Mouse (Mus musculus) forebrain, postnatal 0 days (tissue): Measurements from ENCODE around the gene Apbb1ip. TPM values are rescaled to one million over a fixed set of nuclear protein-coding genes. Genes with fewer than 3 reads are reported as not detected.

Experiments
- ATAC-seq: fragments of 200-750 bp; cut with Nextera tagmentation; 2 replicates; pipeline ENCODE4 v1.8.0; 2017; ENCODE audit warnings: mild to moderate bottlenecking, moderate library complexity
- DNase-seq: peaks from one replicate; pipeline ENCODE4 v3.0.0-alpha.2; 2015
- H3K27ac ChIP-seq: fragments of 300-500 bp; sonication (generic); 2 replicates; pipeline ENCODE4 v1.5.1; 2014; ENCODE audit warnings: low read depth, mild to moderate bottlenecking, antibody characterized with exemption, low read length, moderate library complexity, mixed read lengths
- H3K27me3 ChIP-seq: fragments of 300-500 bp; sonication (generic); 2 replicates; pipeline ENCODE4 v1.6.1; 2014; ENCODE audit warnings: mild to moderate bottlenecking, low read length, mixed read lengths; ENCODE audit not compliant: insufficient read depth
- H3K36me3 ChIP-seq: fragments of 300-500 bp; sonication (generic); 2 replicates; pipeline ENCODE4 v1.6.1; 2014; ENCODE audit warnings: mild to moderate bottlenecking, moderate library complexity; ENCODE audit not compliant: insufficient read depth
- H3K4me1 ChIP-seq: fragments of 300-500 bp; sonication (generic); 2 replicates; pipeline ENCODE4 v1.6.1; 2014; ENCODE audit warnings: antibody characterized with exemption; ENCODE audit not compliant: insufficient read depth
- H3K4me2 ChIP-seq: fragments of 300-500 bp; sonication (generic); 2 replicates; pipeline ENCODE4 v1.6.1; 2014; ENCODE audit warnings: low read depth, mild to moderate bottlenecking, moderate library complexity
- H3K4me3 ChIP-seq: fragments of 300-500 bp; sonication (generic); 2 replicates; pipeline ENCODE4 v1.5.1; 2014; ENCODE audit warnings: low read depth, low read length, mixed read lengths
- H3K9ac ChIP-seq: fragments of 300-500 bp; sonication (generic); 2 replicates; pipeline ENCODE4 v1.6.1; 2014; ENCODE audit warnings: mild to moderate bottlenecking
- H3K9me3 ChIP-seq: fragments of 300-500 bp; sonication (generic); 2 replicates; pipeline ENCODE4 v1.6.1; 2016; ENCODE audit warnings: low read length
- CTCF ChIP-seq: sonication (generic); IDR thresholded peaks from 2 replicates; pipeline ENCODE4 v1.5.1; 2016; ENCODE audit warnings: antibody characterized with exemption, control low read depth, low read depth
- WGBS: fragments of 180-500 bp; shearing (Covaris S2); extraction: QIAGEN DNeasy Blood & Tissue Kit; methylation state at CpG from one replicate; pipeline ENCODE4 v1.1.7; 2014; 5-methylcytosine and 5-hydroxymethylcytosine counted together
- polyA plus RNA-seq: library from polyadenylated mRNA; unstranded; fragments of >200 nt; fragmentation: Nextera tagmentation; extraction: Ambion mirVana; gene quantifications from 2 replicates; pipeline ENCODE4 v1.2.1, GENCODE M21; 2015
- total RNA-seq: library from RNA; depleted of rRNA; stranded (reverse); fragments of >200 nt; gene quantifications from 2 replicates; pipeline ENCODE4 v1.2.3, GENCODE M21; 2014

The Apbb1ip gene
- total and polyA plus RNA-seq, 2 experiments from 2014 or later = 0.19 to 1.6 TPM

DNA sequence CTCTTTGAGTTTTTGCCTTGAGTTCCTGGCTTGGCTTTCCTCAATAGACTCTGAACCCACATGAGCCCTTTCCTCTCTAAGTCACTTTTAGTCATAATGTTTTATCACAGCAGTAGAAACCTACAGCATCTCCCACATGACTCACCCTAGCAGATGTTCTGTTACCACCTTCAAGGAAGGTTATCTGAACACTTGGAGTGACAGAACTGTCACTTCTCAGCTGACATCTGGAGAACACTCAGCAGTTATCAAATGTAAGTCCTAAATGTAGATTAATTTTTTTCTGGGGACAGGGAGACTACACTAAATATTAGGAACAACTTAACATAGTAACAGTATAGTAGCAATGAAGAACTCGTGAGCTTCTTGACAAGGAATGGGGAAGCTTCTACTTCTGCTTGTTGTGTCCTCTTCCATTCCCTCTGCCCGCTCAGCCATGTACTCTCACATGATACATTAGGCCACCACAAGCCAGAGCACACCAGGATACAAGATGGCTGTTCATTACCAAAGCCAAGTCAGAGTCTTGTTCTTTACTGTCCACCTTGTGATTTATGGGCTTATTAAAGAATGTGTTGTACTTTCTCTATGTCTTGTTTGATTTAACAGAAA lies 25.6 kb downstream of the Apbb1ip start:
- H3K4me3 ChIP-seq = no peak overlapping the region
- H3K4me2 ChIP-seq = no peak overlapping the region
- WGBS = 85% methylated on average over 2 of the region's 2 CpGs
- TF ChIP-seq CTCF = no peak
- DNase-seq (no peak), ATAC-seq (no peak)
- no peak overlapping the region for H3K9ac ChIP-seq
- H3K27ac ChIP-seq = no peak overlapping the region
- no peaks in the 10 kb centered on the region for H3K4me1 ChIP-seq
- H3K27me3 ChIP-seq = no peaks in the 10 kb centered on the region
- no peaks in the 10 kb centered on the region for H3K9me3 ChIP-seq
- H3K36me3 ChIP-seq = no peaks in the 10 kb centered on the region

DNA sequence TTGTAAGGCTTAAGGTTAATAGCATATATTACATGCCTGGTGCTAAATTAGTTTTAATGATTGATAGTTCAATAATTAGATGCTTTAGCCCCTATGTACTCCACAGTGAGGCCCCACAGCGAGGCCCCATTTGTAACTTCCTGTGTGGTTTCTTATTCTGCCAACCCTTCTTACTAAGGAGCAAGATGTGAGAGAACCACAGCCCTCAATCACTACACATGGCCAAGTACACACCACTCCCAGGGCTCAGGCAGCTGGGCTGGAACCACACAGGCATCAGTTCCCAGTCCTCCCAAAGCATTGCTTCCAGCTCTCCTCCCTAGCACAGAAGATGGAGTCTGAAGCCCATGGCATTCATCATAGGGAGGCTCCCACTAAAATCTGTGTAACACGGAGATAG lies 31.7 kb downstream of the Apbb1ip start:
- no peaks in the 10 kb centered on the region for H3K27me3 ChIP-seq
- 83% methylated on average over 2 of the region's 2 CpGs for WGBS

DNA sequence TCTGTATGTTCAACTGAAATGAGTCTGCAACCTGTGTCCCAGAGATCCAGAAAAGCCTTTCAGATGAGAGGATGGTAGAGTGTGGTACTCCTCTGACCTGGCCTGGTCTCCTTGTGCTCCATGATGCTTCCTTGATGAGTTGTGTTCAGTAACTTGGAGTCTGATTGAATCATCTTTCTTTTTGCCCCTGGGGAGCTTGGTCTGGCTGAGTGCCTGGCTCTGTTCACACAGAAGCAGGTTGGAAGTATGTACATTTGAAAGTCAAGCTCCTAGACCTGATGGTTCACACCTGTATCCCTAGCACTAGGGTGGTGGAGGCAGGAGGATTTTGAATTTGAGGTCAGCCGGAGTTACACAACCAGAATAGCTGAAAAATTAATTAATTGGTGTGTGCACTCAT lies 32.7 kb downstream of the Apbb1ip start:
- H3K27me3 ChIP-seq = no peaks in the 10 kb centered on the region
- no peak for TF ChIP-seq CTCF

More for the DNA sequence above, 31.7 kb downstream of the Apbb1ip start:
- Histone ChIP-seq H3K4me2 (no peak overlapping the region), H3K4me3 (no peak overlapping the region), H3K4me1 (no peaks in the 10 kb centered on the region), H3K9ac (no peak overlapping the region), H3K36me3 (no peaks in the 10 kb centered on the region), H3K9me3 (no peaks in the 10 kb centered on the region), H3K27ac (no peak overlapping the region)
- ATAC-seq (no peak), DNase-seq (no peak)
- TF ChIP-seq CTCF = no peak

DNA sequence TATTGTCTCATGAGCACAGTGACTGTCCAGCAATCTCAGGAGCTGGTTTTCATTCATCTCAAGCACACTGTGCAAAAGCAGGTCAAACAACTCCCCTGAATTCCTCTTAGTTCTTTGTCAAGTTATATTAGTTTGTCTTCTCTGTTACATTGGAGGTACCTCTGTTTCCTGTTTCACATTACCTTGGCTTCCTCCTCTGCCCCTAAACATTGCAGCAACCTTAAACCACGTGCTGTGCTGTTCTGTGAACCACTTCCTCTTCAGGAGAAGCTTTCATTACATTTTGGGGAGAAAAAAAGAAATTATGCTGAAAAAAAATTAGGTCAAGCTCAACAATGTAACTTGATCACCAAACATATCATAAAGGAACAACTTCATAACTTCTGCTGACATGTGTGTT lies 33.4 kb downstream of the Apbb1ip start:
- ATAC-seq = no peak
- 45% methylated on average over 1 of the region's 1 CpGs for WGBS

More for the DNA sequence above, 32.7 kb downstream of the Apbb1ip start:
- no peak overlapping the region for H3K4me3 ChIP-seq
- no peaks in the 10 kb centered on the region for H3K9me3 ChIP-seq
- no peak overlapping the region for H3K9ac ChIP-seq
- ATAC-seq (no peak), DNase-seq (no peak)
- 91% methylated on average over 1 of the region's 1 CpGs for WGBS
- no peak overlapping the region for H3K4me2 ChIP-seq
- H3K27ac ChIP-seq = no peak overlapping the region
- no peaks in the 10 kb centered on the region for H3K4me1 ChIP-seq
- H3K36me3 ChIP-seq = no peaks in the 10 kb centered on the region

DNA sequence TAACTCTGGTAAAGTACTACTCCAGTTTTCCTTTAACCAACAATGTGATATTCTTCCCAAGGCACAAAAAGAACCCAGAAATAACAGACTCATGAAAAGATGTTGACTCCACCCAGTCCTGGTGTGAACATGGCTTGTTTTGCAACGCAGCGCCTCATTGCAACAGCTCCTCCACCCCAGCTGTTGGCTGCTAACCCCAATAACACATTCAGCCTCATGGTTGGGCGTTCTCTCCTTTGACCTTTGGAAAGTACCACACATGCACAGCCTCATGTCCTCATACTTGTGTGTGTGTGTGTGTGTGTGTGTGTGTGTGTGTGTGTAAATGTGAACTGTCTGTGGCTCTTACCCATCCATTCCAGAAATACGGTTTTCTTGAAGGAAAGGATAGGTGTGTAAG lies 37.0 kb downstream of the Apbb1ip start:
- Histone ChIP-seq H3K4me1 (no peaks in the 10 kb centered on the region), H3K4me3 (no peak overlapping the region), H3K4me2 (no peak overlapping the region), H3K27ac (no peak overlapping the region), H3K9me3 (no peaks in the 10 kb centered on the region), H3K9ac (no peak overlapping the region), H3K27me3 (no peaks in the 10 kb centered on the region), H3K36me3 (no peaks in the 10 kb centered on the region)
- no peak for TF ChIP-seq CTCF
- ATAC-seq (no peak), DNase-seq (no peak)
- WGBS = 95% methylated on average over 4 of the region's 4 CpGs

More for the DNA sequence above, 33.4 kb downstream of the Apbb1ip start:
- Histone ChIP-seq H3K36me3 (no peaks in the 10 kb centered on the region), H3K4me2 (no peak overlapping the region), H3K4me1 (no peaks in the 10 kb centered on the region), H3K27ac (no peak overlapping the region), H3K27me3 (no peaks in the 10 kb centered on the region), H3K9ac (no peak overlapping the region), H3K9me3 (no peaks in the 10 kb centered on the region), H3K4me3 (no peak overlapping the region)
- no peak for DNase-seq
- no peak for TF ChIP-seq CTCF

DNA sequence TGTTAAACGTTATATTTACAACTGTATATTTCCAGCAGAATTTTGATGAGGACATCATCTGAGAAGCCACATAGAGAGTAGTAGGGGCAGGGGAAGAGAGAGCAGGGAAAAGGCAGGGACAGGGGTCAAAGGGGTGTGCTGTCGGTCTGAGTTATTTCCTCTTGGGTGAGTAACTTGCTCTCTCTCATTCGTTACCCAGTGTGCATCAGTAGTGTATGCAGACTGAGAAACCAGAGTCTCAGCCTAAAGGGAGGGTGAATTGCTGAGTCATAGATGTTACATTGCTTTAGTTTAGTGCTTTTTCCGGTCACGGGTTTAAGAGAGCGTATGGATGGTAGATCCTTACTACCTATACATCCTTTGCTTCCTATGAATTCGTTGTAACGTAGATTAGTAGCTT lies 37.6 kb downstream of the Apbb1ip start:
- no peak for ATAC-seq
- 86% methylated on average over 8 of the region's 8 CpGs for WGBS
- no peak overlapping the region for H3K4me2 ChIP-seq

DNA sequence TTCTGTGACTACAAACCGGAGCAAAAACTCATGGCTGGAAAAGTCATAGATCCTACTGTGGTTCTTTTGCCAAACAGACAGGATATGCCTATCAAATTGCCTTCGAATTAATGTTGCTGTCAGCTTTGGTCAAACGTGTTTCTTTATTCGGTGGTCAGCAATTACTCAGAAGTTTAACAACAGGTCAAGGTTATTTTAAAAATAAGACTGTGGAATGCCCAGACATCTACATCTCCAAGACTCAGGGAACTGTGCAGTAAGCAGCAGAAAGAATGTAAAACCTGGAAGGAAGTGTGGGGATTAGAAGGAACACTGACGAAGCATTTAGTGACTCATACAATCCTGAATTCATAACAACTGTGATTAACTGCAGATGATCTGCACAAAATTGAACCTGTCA lies 40.0 kb downstream of the Apbb1ip start:
- ATAC-seq = no peak
- H3K4me1 ChIP-seq = no peaks in the 10 kb centered on the region
- 77% methylated on average over 5 of the region's 5 CpGs for WGBS
- H3K9me3 ChIP-seq = no peaks in the 10 kb centered on the region
- TF ChIP-seq CTCF = no peak
- H3K4me3 ChIP-seq = no peak overlapping the region
- H3K4me2 ChIP-seq = no peak overlapping the region
- no peaks in the 10 kb centered on the region for H3K36me3 ChIP-seq
- H3K9ac ChIP-seq = no peak overlapping the region
- no peak for DNase-seq
- no peaks in the 10 kb centered on the region for H3K27me3 ChIP-seq
- no peak overlapping the region for H3K27ac ChIP-seq

More for the DNA sequence above, 37.6 kb downstream of the Apbb1ip start:
- Histone ChIP-seq H3K27me3 (no peaks in the 10 kb centered on the region), H3K9me3 (no peaks in the 10 kb centered on the region), H3K27ac (no peak overlapping the region), H3K36me3 (no peaks in the 10 kb centered on the region), H3K9ac (no peak overlapping the region), H3K4me3 (no peak overlapping the region), H3K4me1 (no peaks in the 10 kb centered on the region)
- no peak for DNase-seq
- TF ChIP-seq CTCF = no peak
